Mouse (Mus musculus) mammary gland, adult 2 months (tissue): Measurements from ENCODE around the gene Cstad. TPM values are rescaled to one million over a fixed set of nuclear protein-coding genes. Genes with fewer than 3 reads are reported as not detected.

ENCODE experiments used
- polyA plus RNA-seq: library from polyadenylated mRNA; depleted of rRNA; stranded (reverse); fragments of >200 nt; gene quantifications from 2 replicates; pipeline ENCODE4 v1.2.3, GENCODE M21; 2012; ENCODE audit warnings: low replicate concordance; rRNA removed

The Cstad gene
- polyA plus RNA-seq, result 1.2 and 1.6 TPM in 2 replicates

DNA sequence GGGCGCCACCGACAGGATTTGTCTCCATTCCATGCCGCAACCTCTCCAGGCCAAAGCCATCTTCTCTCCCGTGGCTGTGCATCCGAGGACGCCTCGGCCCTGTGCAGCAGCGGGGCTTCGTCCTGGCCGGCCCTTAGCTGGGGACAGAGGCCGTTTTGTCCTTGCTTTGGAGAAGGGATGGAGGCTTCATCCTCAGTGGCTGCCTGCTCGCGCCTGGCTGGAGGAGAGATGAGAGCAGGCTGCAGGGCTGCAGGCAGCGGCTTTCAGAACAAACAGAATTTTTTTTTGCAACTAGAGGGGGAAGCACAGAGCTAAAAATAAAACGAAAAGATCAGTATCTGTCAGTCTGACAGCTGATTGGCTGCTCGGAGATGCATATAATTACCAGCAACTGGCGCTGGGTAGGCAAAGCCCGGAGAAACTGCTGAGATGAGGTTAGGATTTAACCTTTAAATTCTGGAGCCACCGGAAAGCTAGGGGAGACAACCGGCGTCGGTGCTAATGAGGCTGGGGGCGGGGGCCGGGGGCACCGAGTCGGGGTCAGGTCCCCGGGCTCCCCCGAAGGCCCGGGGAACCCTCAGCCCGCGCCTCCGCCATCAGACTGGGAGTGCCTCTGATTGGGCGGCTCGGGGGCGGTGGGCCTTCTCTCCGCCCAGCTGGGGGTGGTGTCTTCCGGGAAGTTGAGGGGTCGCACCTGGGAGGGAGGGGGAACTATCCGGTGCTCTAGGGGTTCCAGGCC is at the start of gene Cstad:
TSS of gene Cstad (plus strand) at position 400 of the 739 bp plus-strand sequence.

Other genes with a start within 250 kb of the Cstad start
- gene Sh3glb2, start 235.7 kb upstream of the Cstad start, polyA plus RNA-seq, result 319 and 378 TPM in 2 replicates
- 71.3 and 76.0 TPM in 2 replicates for gene Miga2, start 230.8 kb upstream of the Cstad start, polyA plus RNA-seq
- 78.6 and 80.0 TPM in 2 replicates for gene Dolpp1, start 202.8 kb upstream of the Cstad start, polyA plus RNA-seq
- 417 and 816 TPM in 2 replicates for gene Crat, start 179.2 kb upstream of the Cstad start, polyA plus RNA-seq
- 186 and 240 TPM in 2 replicates for gene Ptpa, start 179.0 kb upstream of the Cstad start, polyA plus RNA-seq
- 12.1 and 44.0 TPM in 2 replicates for gene Ier5l, start 120.8 kb upstream of the Cstad start, polyA plus RNA-seq
- 1.4 and 3.2 TPM in 2 replicates for gene 1700001O22Rik, start 208.6 kb downstream of the Cstad start, polyA plus RNA-seq
- 28.6 and 37.2 TPM in 2 replicates for gene Ntmt1, start 212.8 kb downstream of the Cstad start, polyA plus RNA-seq
- 32.2 and 65.8 TPM in 2 replicates for gene Asb6, start 235.3 kb downstream of the Cstad start, polyA plus RNA-seq
- 31.2 and 44.3 TPM in 2 replicates for gene Prrx2, start 239.9 kb downstream of the Cstad start, polyA plus RNA-seq